Mouse (Mus musculus): ENCODE results near the gene Ndufv1. TPM values are rescaled to one million over a fixed set of nuclear protein-coding genes. Genes with fewer than 3 reads are reported as not detected.
A peak's percentile ranks its signal among the peaks of the same experiment; 100 is the strongest.
"Not testable (repeated sequence)": the region's sequence is repeated elsewhere in the genome, so short reads cannot be mapped to it uniquely, and the experiment has no call there.

Ndufv1 gene
- 294 and 318 TPM in 2 replicates for polyA plus RNA-seq (2015; fragmentation: Nextera tagmentation; extraction: Ambion mirVana)

DNA sequence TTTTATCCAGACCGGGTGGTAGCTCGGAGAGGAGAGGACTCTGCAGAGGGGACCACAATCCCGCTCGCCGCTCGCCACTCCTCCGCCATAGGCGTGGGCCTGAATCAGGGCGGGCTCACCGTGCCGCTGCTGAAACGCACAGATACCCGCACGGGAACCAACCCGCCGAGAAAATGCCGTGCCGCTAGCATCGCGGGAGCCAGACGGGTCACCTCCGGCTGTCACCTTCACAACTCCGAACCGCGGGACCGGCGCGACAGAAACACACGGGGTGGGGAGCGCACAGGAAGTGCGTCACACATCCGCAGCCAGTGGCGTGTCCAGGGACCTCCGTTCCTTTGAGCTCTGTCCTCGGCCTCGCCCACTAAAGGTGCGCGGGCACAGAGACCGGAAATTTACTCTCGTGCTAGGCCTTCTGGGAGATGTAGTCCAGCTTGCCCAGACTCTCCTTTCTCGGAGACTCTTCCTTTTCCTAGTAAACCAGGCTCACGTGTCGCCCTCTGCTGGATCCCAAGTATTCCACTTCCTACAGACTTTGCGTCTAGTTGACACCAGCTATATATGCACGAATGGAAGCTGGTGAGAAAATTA is at the start of gene Ndufv1:
Gene Ndufv1 (minus strand): TSS at position 375 of the 591 bp plus-strand sequence.
- peak within 1 kb of the TSS; percentile 64 for H3K4me2 ChIP-seq (ENCODE audit: low read length)
- peak; percentile 98 for ATAC-seq (replicated peaks; ENCODE audit: low FRiP score, low read depth)
- peak within 1 kb of the TSS; percentile 64; the same call in 1 of the 2 replicates for H3K27ac ChIP-seq
- H3K9ac ChIP-seq (ENCODE audit: low read depth, low read length): peak within 1 kb of the TSS; percentile 78
- peak; percentile 97 for TF ChIP-seq CTCF (IDR thresholded peaks at IDR 0.05; ENCODE audit: low read depth)
- no peaks in the 10 kb centered on the region for H3K9me3 ChIP-seq (replicated peaks; ENCODE audit: low read length)
- H3K4me1 ChIP-seq (replicated peaks; ENCODE audit: insufficient read depth, low read length): no peaks in the 10 kb centered on the region
- WGBS: 0% methylated on average over 45 of the region's 45 CpGs
- DNase-seq (ENCODE audit: low spot score): peak; percentile 100
- H3K4me3 ChIP-seq (replicated peaks; ENCODE audit: low read depth, low read length): peak within 1 kb of the TSS; percentile 85
- no peaks in the 10 kb centered on the region for H3K27me3 ChIP-seq (ENCODE audit: insufficient read depth, low read length)
- H3K36me3 ChIP-seq (ENCODE audit: insufficient read depth, low read length): peaks cover 24% of the 10 kb centered on the region

DNA sequence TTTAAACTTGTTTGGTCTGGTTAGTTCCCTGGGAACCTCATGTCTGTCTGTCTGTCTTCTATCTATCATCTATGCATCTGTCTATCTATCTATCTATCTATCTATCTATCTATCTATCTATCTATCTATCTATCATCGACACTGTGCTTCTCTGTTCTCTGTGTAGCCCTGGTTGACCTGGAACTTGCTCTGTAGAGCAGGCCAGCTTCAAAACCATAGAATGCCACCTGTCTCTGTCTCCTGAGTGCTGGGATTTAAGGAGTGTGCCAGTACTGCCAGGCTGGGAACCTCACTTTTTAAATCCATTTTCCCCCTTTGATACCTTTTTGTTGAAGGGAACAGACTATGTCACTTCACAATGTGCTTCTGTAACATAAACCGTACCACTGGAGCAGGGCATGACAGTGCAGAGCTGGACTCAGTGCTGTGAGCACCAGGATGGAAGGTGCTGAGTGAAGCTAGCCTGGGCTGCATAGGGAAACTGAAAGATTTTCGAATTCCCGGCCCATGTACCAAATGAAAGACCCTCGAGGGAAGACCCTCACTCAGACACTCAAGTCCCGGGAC is 48.4 kb upstream of the Ndufv1 start:
- no peak for TF ChIP-seq CTCF (IDR thresholded peaks at IDR 0.05; ENCODE audit: low read depth)
- H3K27ac ChIP-seq: no peak overlapping the region
- WGBS: 90% methylated on average over 6 of the region's 6 CpGs
- no peak overlapping the region for H3K4me3 ChIP-seq (replicated peaks; ENCODE audit: low read depth, low read length)
- H3K27me3 ChIP-seq (ENCODE audit: insufficient read depth, low read length): no peaks in the 10 kb centered on the region
- H3K9me3 ChIP-seq (replicated peaks; ENCODE audit: low read length): no peaks in the 10 kb centered on the region
- no peak overlapping the region for H3K9ac ChIP-seq (ENCODE audit: low read depth, low read length)
- no peak for ATAC-seq (replicated peaks; ENCODE audit: low FRiP score, low read depth)
- H3K4me1 ChIP-seq (replicated peaks; ENCODE audit: insufficient read depth, low read length): peaks cover 2% of the 10 kb centered on the region; the same call in 1 of the 2 replicates
- no peak overlapping the region for H3K4me2 ChIP-seq (ENCODE audit: low read length)
- no peak for DNase-seq (ENCODE audit: low spot score)
- no peaks in the 10 kb centered on the region for H3K36me3 ChIP-seq (ENCODE audit: insufficient read depth, low read length)

GRCm38 (mm10) chr19:4060044-4060898 is 47.7 kb upstream of the Ndufv1 start:
- not testable (repeated sequence) for H3K27me3 ChIP-seq (ENCODE audit: insufficient read depth, low read length); H3K9me3 ChIP-seq (replicated peaks; ENCODE audit: low read length); H3K36me3 ChIP-seq (ENCODE audit: insufficient read depth, low read length); ATAC-seq (replicated peaks; ENCODE audit: low FRiP score, low read depth); H3K9ac ChIP-seq (ENCODE audit: low read depth, low read length); H3K4me3 ChIP-seq (replicated peaks; ENCODE audit: low read depth, low read length); H3K27ac ChIP-seq; DNase-seq (ENCODE audit: low spot score); H3K4me1 ChIP-seq (replicated peaks; ENCODE audit: insufficient read depth, low read length); H3K4me2 ChIP-seq (ENCODE audit: low read length)
- 88% methylated on average over 8 of the region's 8 CpGs for WGBS

GRCm38 (mm10) chr19:4059069-4059740 is 46.6 kb upstream of the Ndufv1 start, which contains the start of gene Gstp3:
Gstp3 (minus strand) TSS chr19:4059569.
- TF ChIP-seq CTCF (IDR thresholded peaks at IDR 0.05; ENCODE audit: low read depth): no peak
- peaks cover 4% of the 10 kb centered on the region; the same call in 1 of the 2 replicates for H3K4me1 ChIP-seq (replicated peaks; ENCODE audit: insufficient read depth, low read length)
- DNase-seq (ENCODE audit: low spot score): no peak
- H3K27ac ChIP-seq: no peak within 1 kb of the TSS
- H3K9ac ChIP-seq (ENCODE audit: low read depth, low read length): no peak within 1 kb of the TSS
- H3K9me3 ChIP-seq (replicated peaks; ENCODE audit: low read length): no peaks in the 10 kb centered on the region
- 78% methylated on average over 15 of the region's 15 CpGs for WGBS
- no peak within 1 kb of the TSS for H3K4me2 ChIP-seq (ENCODE audit: low read length)
- no peaks in the 10 kb centered on the region for H3K36me3 ChIP-seq (ENCODE audit: insufficient read depth, low read length)
- H3K4me3 ChIP-seq (replicated peaks; ENCODE audit: low read depth, low read length): no peak within 1 kb of the TSS
- H3K27me3 ChIP-seq (ENCODE audit: insufficient read depth, low read length): no peaks in the 10 kb centered on the region
- ATAC-seq (replicated peaks; ENCODE audit: low FRiP score, low read depth): 0 out of 2 replicates have a peak, but pooled peaks have one; percentile 13

DNA sequence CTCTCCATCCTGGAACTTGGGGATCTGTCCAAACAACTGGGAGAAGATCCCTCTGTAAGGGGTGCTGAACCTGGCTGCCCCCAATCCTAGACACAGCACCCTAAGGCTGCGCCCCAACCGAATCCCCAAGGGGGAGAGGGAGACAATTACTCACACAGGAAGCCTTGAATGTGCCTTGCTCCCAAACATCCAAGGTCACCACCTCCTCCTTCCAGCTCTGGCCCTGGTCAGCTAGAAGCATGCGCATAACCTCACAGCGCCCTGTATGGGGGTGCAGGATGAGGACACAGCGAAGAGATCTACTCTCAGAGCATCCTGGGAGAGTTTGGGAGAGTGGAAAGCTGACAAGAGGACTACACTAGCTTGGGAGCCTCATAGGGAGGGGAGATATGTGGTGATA is 46.0 kb upstream of the Ndufv1 start:
- H3K4me2 ChIP-seq (ENCODE audit: low read length): no peak overlapping the region
- H3K9me3 ChIP-seq (replicated peaks; ENCODE audit: low read length): no peaks in the 10 kb centered on the region
- peaks cover 4% of the 10 kb centered on the region; the same call in 1 of the 2 replicates for H3K4me1 ChIP-seq (replicated peaks; ENCODE audit: insufficient read depth, low read length)
- TF ChIP-seq CTCF (IDR thresholded peaks at IDR 0.05; ENCODE audit: low read depth): no peak
- no peak overlapping the region for H3K4me3 ChIP-seq (replicated peaks; ENCODE audit: low read depth, low read length)
- no peak overlapping the region for H3K27ac ChIP-seq
- ATAC-seq (replicated peaks; ENCODE audit: low FRiP score, low read depth) (no peak), DNase-seq (ENCODE audit: low spot score) (no peak)
- H3K36me3 ChIP-seq (ENCODE audit: insufficient read depth, low read length): no peaks in the 10 kb centered on the region
- H3K27me3 ChIP-seq (ENCODE audit: insufficient read depth, low read length): no peaks in the 10 kb centered on the region
- no peak overlapping the region for H3K9ac ChIP-seq (ENCODE audit: low read depth, low read length)
- 88% methylated on average over 5 of the region's 5 CpGs for WGBS

- Histone ChIP-seq H3K27me3 (ENCODE audit: insufficient read depth, low read length) (no peaks in the 10 kb centered on the region), H3K4me3 (replicated peaks; ENCODE audit: low read depth, low read length) (no peak overlapping the region), H3K27ac (no peak overlapping the region), H3K9ac (ENCODE audit: low read depth, low read length) (no peak overlapping the region), H3K36me3 (ENCODE audit: insufficient read depth, low read length) (no peaks in the 10 kb centered on the region), H3K4me1 (replicated peaks; ENCODE audit: insufficient read depth, low read length) (peaks cover 4% of the 10 kb centered on the region; the same call in 1 of the 2 replicates), H3K9me3 (replicated peaks; ENCODE audit: low read length) (no peaks in the 10 kb centered on the region), H3K4me2 (ENCODE audit: low read length) (no peak overlapping the region)
- WGBS: 96% methylated on average over 7 of the region's 7 CpGs
- no peak for ATAC-seq (replicated peaks; ENCODE audit: low FRiP score, low read depth)
- no peak for DNase-seq (ENCODE audit: low spot score)
- no peak for TF ChIP-seq CTCF (IDR thresholded peaks at IDR 0.05; ENCODE audit: low read depth)
These were observed 45.4 kb upstream of the Ndufv1 start for GRCm38 (mm10) chr19:4057962-4058361.
